Mouse (Mus musculus): Measurements from ENCODE around the gene Shisa5. TPM values are rescaled to one million over a fixed set of nuclear protein-coding genes. Genes with fewer than 3 reads are reported as not detected.

Gene Shisa5
- polyA plus RNA-seq, 1 experiment from 2014 or later: 60.4 TPM

DNA sequence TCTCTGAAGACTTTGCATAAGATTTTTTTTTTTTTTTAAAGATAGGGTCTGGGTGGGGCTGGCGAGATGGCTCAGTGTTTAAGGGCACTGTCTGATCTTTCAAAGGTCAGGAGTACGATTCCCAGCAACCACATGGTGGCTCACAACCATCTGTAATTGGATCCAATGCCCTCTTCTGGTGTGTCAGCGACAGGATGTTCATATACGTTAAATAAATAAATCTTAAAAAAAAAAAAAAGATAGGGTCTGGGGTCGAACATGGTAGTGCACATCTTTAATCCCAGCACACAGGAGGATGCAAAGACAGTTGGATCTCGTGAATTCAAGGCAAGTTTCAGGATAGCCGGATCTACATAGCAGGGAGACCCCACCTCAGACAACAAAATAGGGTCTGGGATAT is 11.0 kb downstream of the Shisa5 start:
- WGBS: 76% methylated on average over 7 of the region's 7 CpGs
- ATAC-seq (ENCODE audit: insufficient number of reproducible peaks, insufficient read depth, low FRiP score, low TSS enrichment): no peak

DNA sequence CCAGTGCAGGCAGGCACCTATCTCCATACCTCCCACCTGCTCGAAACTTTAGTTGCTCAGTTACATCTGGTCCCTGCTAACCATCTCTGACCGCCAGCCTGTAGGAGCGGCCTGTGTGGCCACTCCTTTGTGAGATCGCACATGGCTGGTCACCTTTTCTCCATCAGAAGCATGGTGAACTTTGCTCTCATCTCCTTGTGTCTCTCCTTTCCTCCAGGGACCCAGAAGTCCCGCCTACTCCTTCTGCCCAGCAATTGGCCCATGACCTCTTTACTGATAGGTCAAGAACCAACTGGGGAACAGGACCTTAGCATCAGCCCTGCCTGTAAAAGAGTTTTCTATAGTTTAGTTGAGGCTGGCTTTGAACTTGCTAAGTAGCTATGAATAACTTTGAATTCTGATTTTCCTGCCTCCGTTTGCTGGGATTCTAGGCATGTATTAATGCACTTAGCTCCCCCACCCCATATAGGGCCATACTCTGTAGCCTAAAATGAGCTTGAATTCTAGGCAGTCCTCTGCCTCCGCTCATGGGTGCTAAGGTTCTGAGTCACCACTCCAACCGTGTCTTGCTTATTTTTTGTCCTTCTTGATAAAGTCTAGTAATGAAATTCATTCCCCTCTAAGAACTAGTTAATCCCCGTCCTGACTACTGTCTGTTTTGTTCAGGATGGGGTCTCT is 11.8 kb downstream of the Shisa5 start:
- H3K9ac ChIP-seq: no peak overlapping the region
- H3K27me3 ChIP-seq: no peaks in the 10 kb centered on the region
- no peak overlapping the region for H3K27ac ChIP-seq
- no peak overlapping the region for H3K4me2 ChIP-seq (replicated peaks)
- no peaks in the 10 kb centered on the region for H3K9me3 ChIP-seq
- no peak overlapping the region for H3K4me3 ChIP-seq
- H3K36me3 ChIP-seq: peaks cover 23% of the 10 kb centered on the region
- 77% methylated on average over 9 of the region's 9 CpGs for WGBS
- peaks cover 8% of the 10 kb centered on the region for H3K4me1 ChIP-seq
- ATAC-seq (ENCODE audit: insufficient number of reproducible peaks, insufficient read depth, low FRiP score, low TSS enrichment): no peak

More for the DNA sequence above, 11.0 kb downstream of the Shisa5 start:
- H3K9ac ChIP-seq: no peak overlapping the region
- peaks cover 23% of the 10 kb centered on the region for H3K36me3 ChIP-seq
- H3K27ac ChIP-seq: no peak overlapping the region
- peaks cover 1% of the 10 kb centered on the region; the same call in 1 of the 2 replicates for H3K4me1 ChIP-seq
- H3K9me3 ChIP-seq: no peaks in the 10 kb centered on the region
- no peaks in the 10 kb centered on the region for H3K27me3 ChIP-seq
- H3K4me3 ChIP-seq: no peak overlapping the region
- H3K4me2 ChIP-seq (replicated peaks): no peak overlapping the region

DNA sequence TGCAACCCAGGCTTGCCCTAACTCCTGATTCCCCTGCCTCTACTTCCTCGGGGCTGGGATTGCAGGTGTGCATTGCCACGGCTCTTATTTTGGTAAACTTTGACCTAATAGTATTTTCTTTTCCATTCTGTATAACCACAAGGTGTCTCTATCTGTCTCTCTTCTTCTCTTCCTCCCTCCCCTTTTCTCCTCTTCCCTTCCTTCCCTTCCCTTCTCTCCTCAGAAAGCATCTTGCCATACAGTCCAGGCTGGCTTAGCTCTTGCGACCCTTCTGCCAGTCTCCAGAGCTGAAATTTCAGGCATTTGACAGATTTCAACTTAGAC is 12.3 kb downstream of the Shisa5 start:
- 65% methylated on average over 3 of the region's 3 CpGs for WGBS
- Histone ChIP-seq H3K27ac (no peak overlapping the region), H3K4me2 (replicated peaks) (no peak overlapping the region), H3K9ac (no peak overlapping the region), H3K4me3 (no peak overlapping the region), H3K27me3 (no peaks in the 10 kb centered on the region), H3K4me1 (peaks cover 12% of the 10 kb centered on the region), H3K9me3 (no peaks in the 10 kb centered on the region), H3K36me3 (peaks cover 23% of the 10 kb centered on the region)
- no peak for ATAC-seq (ENCODE audit: insufficient number of reproducible peaks, insufficient read depth, low FRiP score, low TSS enrichment)

DNA sequence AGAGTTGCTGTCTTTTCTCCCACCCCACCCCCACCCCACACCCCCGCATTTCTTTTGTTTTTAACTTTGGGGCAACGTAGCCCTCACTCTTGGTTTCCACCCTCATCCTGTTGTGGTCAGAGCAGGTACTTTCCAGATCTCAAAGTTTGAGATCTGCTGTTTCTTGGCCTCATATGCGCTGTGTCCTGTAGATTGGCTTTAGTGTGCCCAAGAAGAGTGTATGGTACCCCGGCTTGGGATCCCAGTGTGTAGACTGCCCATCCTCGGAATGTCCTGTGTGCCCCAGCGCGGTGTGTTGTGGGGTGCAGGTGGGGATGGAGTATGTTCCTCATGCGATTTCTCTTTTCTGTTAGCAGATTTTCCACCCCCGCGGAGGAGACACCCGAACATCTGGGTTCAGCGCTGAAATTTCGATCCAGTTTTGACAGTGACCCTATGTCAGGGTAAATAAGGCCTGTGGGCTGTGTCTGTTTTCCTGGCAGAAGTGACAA is 12.7 kb downstream of the Shisa5 start:
- no peaks in the 10 kb centered on the region for H3K27me3 ChIP-seq
- H3K9me3 ChIP-seq: no peaks in the 10 kb centered on the region
- H3K9ac ChIP-seq: no peak overlapping the region
- H3K4me2 ChIP-seq (replicated peaks): no peak overlapping the region
- ATAC-seq (ENCODE audit: insufficient number of reproducible peaks, insufficient read depth, low FRiP score, low TSS enrichment): no peak
- no peak overlapping the region for H3K27ac ChIP-seq
- peaks cover 25% of the 10 kb centered on the region for H3K36me3 ChIP-seq
- no peak overlapping the region for H3K4me3 ChIP-seq
- peaks cover 12% of the 10 kb centered on the region for H3K4me1 ChIP-seq
- 87% methylated on average over 13 of the region's 13 CpGs for WGBS

DNA sequence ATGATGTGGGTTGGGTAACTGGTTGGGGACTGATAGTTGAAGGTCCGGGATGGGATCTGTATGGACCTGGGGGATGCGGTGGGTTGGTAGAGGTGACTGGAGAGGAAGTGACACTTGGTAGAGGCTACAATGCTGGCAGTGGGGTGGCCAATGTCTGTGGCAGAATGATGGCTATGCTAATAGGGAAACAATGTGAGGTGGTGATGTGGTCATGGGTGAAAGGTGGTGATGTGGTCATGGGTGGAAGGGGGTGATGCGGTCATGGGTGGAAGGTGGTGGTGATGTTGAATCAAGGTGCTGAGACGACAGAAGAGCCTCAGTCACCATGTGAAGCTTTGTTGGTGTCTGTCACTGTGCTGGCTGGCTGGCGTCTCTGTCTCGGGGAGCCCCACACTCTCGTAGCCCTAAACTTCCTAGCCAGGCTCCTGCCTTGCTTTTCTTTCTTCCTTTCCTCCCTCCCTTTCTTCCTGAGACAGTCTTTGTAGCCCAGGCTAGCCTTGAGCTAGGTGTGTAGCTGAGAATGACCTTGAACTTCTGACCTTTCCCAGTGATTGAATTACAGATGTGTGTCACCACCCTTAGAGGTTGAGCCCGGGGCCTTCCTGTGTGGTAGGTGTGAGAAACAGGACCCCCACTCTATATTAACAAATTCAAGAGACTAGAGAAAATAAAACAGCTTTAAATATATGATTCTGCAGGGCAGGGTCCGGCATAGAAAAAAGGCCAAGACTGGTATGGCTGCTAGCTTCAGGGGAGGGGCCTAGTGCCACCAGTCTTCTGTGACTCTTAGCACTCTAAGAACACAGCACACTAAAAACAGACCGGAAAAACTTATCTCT is 13.5 kb downstream of the Shisa5 start:
- peaks cover 12% of the 10 kb centered on the region for H3K4me1 ChIP-seq
- H3K4me2 ChIP-seq (replicated peaks): no peak overlapping the region
- no peak overlapping the region for H3K27ac ChIP-seq
- WGBS: 89% methylated on average over 10 of the region's 10 CpGs
- H3K36me3 ChIP-seq: peaks cover 33% of the 10 kb centered on the region
- H3K9ac ChIP-seq: no peak overlapping the region
- no peak overlapping the region for H3K4me3 ChIP-seq
- no peaks in the 10 kb centered on the region for H3K27me3 ChIP-seq
- no peaks in the 10 kb centered on the region for H3K9me3 ChIP-seq
- ATAC-seq (ENCODE audit: insufficient number of reproducible peaks, insufficient read depth, low FRiP score, low TSS enrichment): no peak

DNA sequence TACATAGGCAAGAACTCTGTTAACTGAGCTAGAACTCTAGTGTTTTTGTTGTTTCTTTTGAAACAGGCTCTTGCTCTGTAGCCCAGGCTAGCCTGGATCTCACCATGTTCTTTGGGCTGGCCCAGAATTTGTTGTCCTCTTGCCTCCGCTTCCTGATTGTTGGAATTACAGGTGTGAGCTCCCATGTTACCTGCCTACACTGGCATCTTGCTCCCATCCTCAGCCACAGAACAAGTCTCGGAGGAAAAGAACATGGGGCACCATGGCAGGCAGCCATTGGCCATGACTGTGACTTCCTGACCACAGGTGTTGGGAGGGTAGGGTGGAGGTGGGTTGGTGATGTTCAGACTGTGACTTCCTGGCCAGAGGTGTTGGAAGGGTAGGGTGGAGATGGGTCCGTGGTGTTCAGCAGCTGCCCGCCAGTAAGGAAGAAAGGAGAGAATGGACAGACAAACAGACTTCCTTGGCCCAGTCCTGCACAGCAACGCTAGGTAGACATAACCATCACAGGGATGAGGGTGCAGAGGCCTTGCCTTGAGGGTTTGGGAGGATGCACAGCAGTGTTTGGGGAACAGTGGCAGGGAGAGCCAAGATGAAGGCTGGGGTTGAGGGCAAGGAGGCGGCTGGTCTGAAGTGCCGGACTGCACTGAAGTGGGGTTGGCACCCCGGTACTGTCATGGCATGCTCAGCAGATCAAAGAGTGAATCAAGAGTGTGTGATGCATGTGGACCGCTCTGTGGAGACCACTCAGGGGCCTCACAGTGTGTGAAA is 14.3 kb downstream of the Shisa5 start:
- no peak overlapping the region for H3K27ac ChIP-seq
- no peak overlapping the region for H3K4me3 ChIP-seq
- no peak overlapping the region for H3K9ac ChIP-seq
- no peak for ATAC-seq (ENCODE audit: insufficient number of reproducible peaks, insufficient read depth, low FRiP score, low TSS enrichment)
- H3K9me3 ChIP-seq: no peaks in the 10 kb centered on the region
- H3K4me1 ChIP-seq: peaks cover 12% of the 10 kb centered on the region
- no peak overlapping the region for H3K4me2 ChIP-seq (replicated peaks)
- no peaks in the 10 kb centered on the region for H3K27me3 ChIP-seq
- peaks cover 40% of the 10 kb centered on the region for H3K36me3 ChIP-seq
- WGBS: 81% methylated on average over 9 of the region's 9 CpGs

DNA sequence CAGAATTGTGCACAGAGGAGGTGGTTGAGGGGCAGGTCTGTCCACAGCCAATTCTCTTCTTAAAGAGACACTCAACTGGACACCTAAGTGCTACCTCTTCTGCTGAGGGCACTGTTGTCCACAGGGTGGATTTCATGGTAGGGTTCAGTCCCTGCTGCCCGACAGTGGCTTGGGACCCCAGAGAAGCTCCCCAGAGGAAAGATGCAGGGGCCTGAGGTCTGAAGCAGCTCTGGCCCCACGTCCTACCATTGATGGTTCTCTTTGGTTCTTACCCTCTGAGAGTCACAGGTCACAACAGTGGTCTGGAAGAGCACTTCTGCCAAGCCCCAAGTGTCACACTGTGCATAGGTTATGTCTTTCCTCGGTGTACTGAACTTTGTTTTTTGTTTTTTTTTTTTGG is 15.0 kb downstream of the Shisa5 start:
- Histone ChIP-seq H3K27ac (no peak overlapping the region), H3K36me3 (peaks cover 43% of the 10 kb centered on the region), H3K9me3 (no peaks in the 10 kb centered on the region), H3K4me1 (peaks cover 12% of the 10 kb centered on the region), H3K4me3 (no peak overlapping the region), H3K9ac (no peak overlapping the region), H3K27me3 (no peaks in the 10 kb centered on the region), H3K4me2 (replicated peaks) (no peak overlapping the region)
- ATAC-seq (ENCODE audit: insufficient number of reproducible peaks, insufficient read depth, low FRiP score, low TSS enrichment): no peak
- WGBS: 77% methylated on average over 3 of the region's 3 CpGs

DNA sequence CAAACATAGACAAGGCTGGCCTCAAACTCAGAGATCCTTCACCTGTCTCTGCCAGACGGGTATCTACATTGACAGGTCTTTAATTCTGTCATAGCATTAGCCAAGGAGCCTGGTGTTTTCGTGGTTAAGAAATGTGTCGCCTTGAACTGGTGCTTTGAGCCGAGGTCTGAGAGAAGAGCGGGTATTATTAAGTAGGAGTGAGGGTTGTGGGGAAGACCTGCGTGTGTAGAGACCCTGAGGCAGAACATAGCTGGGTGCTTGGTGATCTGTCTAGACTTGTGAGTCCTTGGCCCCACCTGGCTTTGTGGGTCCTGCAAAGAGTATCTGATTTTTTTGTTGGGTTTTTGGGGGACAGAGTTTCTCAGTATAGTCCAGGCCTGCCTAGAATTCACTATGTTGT is 15.5 kb downstream of the Shisa5 start:
- peak overlapping the region; percentile 36; the same call in 1 of the 2 replicates for H3K27ac ChIP-seq
- H3K36me3 ChIP-seq: peaks cover 45% of the 10 kb centered on the region
- peaks cover 16% of the 10 kb centered on the region for H3K4me1 ChIP-seq
- ATAC-seq (ENCODE audit: insufficient number of reproducible peaks, insufficient read depth, low FRiP score, low TSS enrichment): no peak
- no peak overlapping the region for H3K9ac ChIP-seq
- H3K27me3 ChIP-seq: no peaks in the 10 kb centered on the region
- H3K4me3 ChIP-seq: no peak overlapping the region
- WGBS: 70% methylated on average over 6 of the region's 6 CpGs
- no peak overlapping the region for H3K4me2 ChIP-seq (replicated peaks)
- no peaks in the 10 kb centered on the region for H3K9me3 ChIP-seq

DNA sequence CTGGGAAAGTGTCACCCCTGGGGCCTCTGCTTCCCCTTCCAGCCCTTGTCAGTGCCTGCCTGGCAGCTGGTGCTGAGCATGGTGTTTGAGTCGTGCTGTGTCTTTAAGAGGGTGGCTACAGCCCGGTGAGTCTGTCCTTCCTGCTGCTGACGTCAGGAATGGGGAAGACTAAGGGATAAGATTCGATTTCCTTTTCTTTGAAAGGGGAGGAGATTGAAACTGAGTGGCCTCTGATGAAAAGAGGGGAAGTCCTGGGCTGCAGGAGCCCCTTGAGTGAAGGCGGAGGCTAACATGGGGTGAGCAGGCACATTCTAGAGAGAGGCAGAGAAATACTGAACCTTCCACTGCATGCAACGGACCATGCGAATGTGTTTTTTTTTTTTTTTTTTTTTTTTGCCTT is 16.3 kb downstream of the Shisa5 start:
- Histone ChIP-seq H3K4me1 (peaks cover 22% of the 10 kb centered on the region), H3K9ac (peak overlapping the region; percentile 36; the same call in 1 of the 2 replicates), H3K27me3 (no peaks in the 10 kb centered on the region), H3K4me3 (peak overlapping the region; percentile 22), H3K9me3 (no peaks in the 10 kb centered on the region), H3K4me2 (replicated peaks) (peak overlapping the region; percentile 42), H3K27ac (peak overlapping the region; percentile 84), H3K36me3 (peaks cover 45% of the 10 kb centered on the region)
- 8% methylated on average over 6 of the region's 7 CpGs for WGBS
- ATAC-seq (ENCODE audit: insufficient number of reproducible peaks, insufficient read depth, low FRiP score, low TSS enrichment): peak; percentile 62

DNA sequence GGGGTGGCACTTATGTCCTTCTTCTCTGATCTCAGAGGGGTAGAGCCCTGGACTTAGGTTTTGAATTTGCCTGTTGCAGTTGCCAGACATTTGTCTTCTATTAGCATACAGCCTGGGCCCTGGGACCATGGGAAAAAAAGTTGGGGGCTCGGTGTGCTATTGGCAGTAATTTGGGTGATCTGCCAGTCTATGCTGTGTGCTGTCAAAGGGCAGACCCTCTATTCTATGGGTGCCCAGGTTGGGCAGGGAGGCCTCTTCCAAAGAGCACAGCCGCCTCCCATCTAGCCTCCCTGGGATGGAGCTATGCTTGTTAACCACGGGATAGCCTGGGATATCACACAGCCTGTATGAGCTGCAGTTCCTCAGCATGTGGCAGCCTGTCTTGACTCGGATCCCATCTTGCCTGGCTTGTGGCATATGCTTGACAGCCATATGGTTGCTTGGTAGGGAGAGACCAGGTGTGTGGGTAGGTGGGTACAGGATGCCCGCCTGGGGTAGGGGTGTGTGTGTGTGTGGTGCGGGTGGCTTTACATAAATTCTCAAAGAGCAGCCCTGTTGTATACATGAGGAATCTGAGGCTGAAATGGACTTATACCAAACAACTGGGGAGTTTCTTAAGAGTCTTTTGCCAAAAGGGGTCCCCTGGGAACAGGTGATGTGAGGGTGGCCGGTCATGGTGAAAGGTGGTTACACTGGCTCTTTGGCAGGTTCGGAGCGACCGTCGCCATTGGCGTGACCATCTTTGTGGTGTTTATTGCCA is 17.1 kb downstream of the Shisa5 start:
- ATAC-seq (ENCODE audit: insufficient number of reproducible peaks, insufficient read depth, low FRiP score, low TSS enrichment): no peak
- Histone ChIP-seq H3K27me3 (no peaks in the 10 kb centered on the region), H3K9me3 (no peaks in the 10 kb centered on the region), H3K4me3 (peak overlapping the region; percentile 22), H3K9ac (no peak overlapping the region), H3K4me2 (replicated peaks) (peak overlapping the region; percentile 42), H3K27ac (peak overlapping the region; percentile 84), H3K36me3 (peaks cover 49% of the 10 kb centered on the region), H3K4me1 (peaks cover 22% of the 10 kb centered on the region)
- 90% methylated on average over 12 of the region's 12 CpGs for WGBS

DNA sequence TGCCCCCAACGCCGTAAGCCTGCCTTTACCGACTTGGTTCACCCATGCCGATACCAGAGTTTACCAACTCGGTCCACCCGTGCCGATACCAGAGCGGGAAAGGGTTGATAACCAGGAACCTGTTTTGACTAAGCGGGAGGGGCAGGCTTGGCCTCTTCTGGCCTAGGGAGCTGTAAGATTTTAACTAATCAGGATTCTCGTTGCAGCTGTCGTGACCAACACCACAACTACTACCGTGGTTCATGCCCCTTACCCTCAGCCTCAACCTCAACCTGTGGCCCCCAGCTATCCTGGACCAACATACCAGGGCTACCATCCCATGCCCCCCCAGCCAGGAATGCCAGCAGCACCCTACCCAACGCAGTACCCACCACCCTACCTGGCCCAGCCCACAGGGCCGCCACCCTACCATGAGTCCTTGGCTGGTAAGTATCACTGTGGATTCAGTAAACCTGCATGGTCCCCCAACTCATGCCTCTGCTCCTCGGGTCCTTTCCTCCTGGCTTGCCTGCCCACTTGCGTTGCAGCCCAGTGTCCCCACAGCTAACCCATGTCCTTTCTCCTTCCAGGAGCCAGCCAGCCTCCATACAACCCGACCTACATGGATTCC is 17.8 kb downstream of the Shisa5 start:
- Histone ChIP-seq H3K4me2 (replicated peaks) (no peak overlapping the region), H3K9ac (no peak overlapping the region), H3K36me3 (peaks cover 55% of the 10 kb centered on the region), H3K4me3 (no peak overlapping the region), H3K9me3 (no peaks in the 10 kb centered on the region), H3K4me1 (peaks cover 22% of the 10 kb centered on the region), H3K27ac (no peak overlapping the region), H3K27me3 (no peaks in the 10 kb centered on the region)
- WGBS: 93% methylated on average over 17 of the region's 17 CpGs
- no peak for ATAC-seq (ENCODE audit: insufficient number of reproducible peaks, insufficient read depth, low FRiP score, low TSS enrichment)
